In the genomic region with DNA sequence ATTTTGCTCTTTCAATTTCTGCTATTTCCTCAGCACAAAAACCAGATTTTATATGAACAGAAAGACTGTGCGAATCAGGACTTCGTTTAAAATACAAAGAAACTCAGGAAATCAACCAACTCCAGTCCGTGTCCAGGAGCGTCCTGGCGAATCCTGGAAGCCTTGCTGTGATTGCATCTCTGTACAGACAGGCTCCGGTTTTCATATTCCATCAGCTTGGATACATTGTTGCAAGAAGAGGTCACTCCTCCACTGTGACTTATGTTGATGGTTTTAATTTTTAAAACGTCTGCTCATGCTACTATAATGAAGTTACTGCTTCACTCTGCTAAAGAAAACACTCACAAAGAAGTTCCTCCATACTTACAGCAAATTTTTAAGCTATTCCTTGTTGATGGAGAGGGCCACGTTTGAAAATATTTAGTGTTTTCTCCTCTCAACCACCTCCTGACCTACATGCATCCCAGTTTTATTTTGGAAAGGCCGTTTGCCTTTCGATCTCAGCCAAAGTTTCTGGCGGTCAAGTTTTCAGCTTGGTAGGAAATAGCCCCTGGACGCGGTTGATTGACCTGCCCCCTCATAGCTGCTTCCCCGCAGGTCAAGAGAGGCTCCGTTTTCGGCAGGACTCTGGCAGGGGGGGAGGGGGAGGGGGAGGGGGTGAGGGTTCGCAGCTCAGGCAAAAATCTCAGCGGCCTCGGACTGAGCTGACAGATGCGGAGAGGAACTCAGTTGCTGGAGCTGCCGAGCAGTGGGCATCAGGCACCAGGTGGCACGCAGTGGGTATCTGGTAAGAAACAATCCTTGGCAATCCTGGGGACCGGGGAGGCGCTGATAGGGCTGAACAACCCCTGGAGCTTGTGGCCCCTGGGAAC, we compare ENCODE assay signal across 11 mouse cellular contexts. TPM values are rescaled to one million over a fixed set of nuclear protein-coding genes. Genes with fewer than 3 reads are reported as not detected.
DNase-seq lines count a peak whose midpoint lies in the region; ATAC-seq lines count a peak whose summit lies in the region.
"Had no signal": no experiment of that assay in that cellular context is flagged by ENCODE, and none has a peak within 500 bp of the region (broad histone marks: within the 10 kb centered on the region; RNA-seq: fewer than 3 reads in every experiment).

No protein-coding gene starts in this region.

- H3K9me3 ChIP-seq in embryonic facial prominence, embryonic 11.5 days (replicated peaks; ENCODE audit: control insufficient read depth, low read length): no peaks in the 10 kb centered on the region
- no peaks in the 10 kb centered on the region for H3K9me3 ChIP-seq in hindbrain, embryonic 16.5 days (ENCODE audit: control insufficient read depth, low read length)

- H3K9ac ChIP-seq in embryonic facial prominence, embryonic 11.5 days (replicated peaks; ENCODE audit: low read length): no peak overlapping the region
- H3K9ac ChIP-seq in hindbrain, embryonic 16.5 days (ENCODE audit: low read depth, low read length): no peak overlapping the region

- intact Hi-C loops in left cerebral cortex, postnatal 4 days (cut with DNase I): no loop called here

- H3K4me1 ChIP-seq in embryonic facial prominence, embryonic 11.5 days (ENCODE audit: control insufficient read depth, insufficient read depth, low read length): peaks cover 4% of the 10 kb centered on the region; the same call in 1 of the 2 replicates
- peaks cover 4% of the 10 kb centered on the region for H3K4me1 ChIP-seq in hindbrain, embryonic 16.5 days (ENCODE audit: control insufficient read depth, insufficient read depth, low read depth, low read length)

- H3K27me3 ChIP-seq in embryonic facial prominence, embryonic 11.5 days (ENCODE audit: control insufficient read depth, insufficient read depth, low read length): peaks cover 38% of the 10 kb centered on the region
- H3K27me3 ChIP-seq in hindbrain, embryonic 16.5 days (replicated peaks; ENCODE audit: control insufficient read depth, insufficient read depth, low read length): peaks cover 54% of the 10 kb centered on the region

- no peak overlapping the region for H3K4me3 ChIP-seq in embryonic facial prominence, embryonic 11.5 days (ENCODE audit: low read depth, low read length)
- peak overlapping the region; percentile 2; the same call in 1 of the 2 replicates for H3K4me3 ChIP-seq in hindbrain, embryonic 16.5 days (ENCODE audit: low read length)

- H3K27ac ChIP-seq in embryonic facial prominence, embryonic 11.5 days (replicated peaks; ENCODE audit: low read depth, low read length): no peak overlapping the region
- no peak overlapping the region for H3K27ac ChIP-seq in hindbrain, embryonic 16.5 days (ENCODE audit: low read depth, low read length)
- H3K27ac ChIP-seq: kidney, postnatal 0 days had no signal

- peak; percentile 47 for DNase-seq in left cerebral cortex, postnatal 4 days
- DNase-seq in left cerebral cortex, adult 8-10 months (ENCODE audit: low spot score in 2 of 2): no peak
- DNase-seq in embryonic facial prominence, embryonic 11.5 days (ENCODE audit: low spot score): peak; percentile 24
- peak; percentile 56 for DNase-seq in retina, postnatal 1 day
- DNase-seq in cerebellum, adult 8-10 months: no peak
- no peak for DNase-seq in right cerebral cortex, adult 2 months (ENCODE audit: low spot score in 2 of 2)
- DNase-seq: lung, adult 2 months had no signal

- no peaks in the 10 kb centered on the region for H3K36me3 ChIP-seq in embryonic facial prominence, embryonic 11.5 days (replicated peaks; ENCODE audit: control insufficient read depth, insufficient read depth, low read depth, low read length)
- H3K36me3 ChIP-seq in hindbrain, embryonic 16.5 days (ENCODE audit: control insufficient read depth, insufficient read depth, low read length): no peaks in the 10 kb centered on the region

- no peak for ATAC-seq in embryonic facial prominence, embryonic 11.5 days (replicated peaks; ENCODE audit: insufficient number of reproducible peaks, low FRiP score, low TSS enrichment, low read depth)
- peak; percentile 35; the same call in 1 of the 2 replicates for ATAC-seq in hindbrain, embryonic 16.5 days

- under 1% methylated on average over 24 of the region's 24 CpGs for WGBS in embryonic facial prominence, embryonic 11.5 days
- WGBS in hindbrain, embryonic 16.5 days: 2% methylated on average over 23 of the region's 24 CpGs

- no peak overlapping the region for H3K4me2 ChIP-seq in embryonic facial prominence, embryonic 11.5 days (ENCODE audit: low read depth, low read length)
- H3K4me2 ChIP-seq in hindbrain, embryonic 16.5 days (ENCODE audit: low read length): peak overlapping the region; percentile 29

RNA-seq across cellular contexts. Expression of gene Olig3, which starts 4.1 kb away (rescaled TPM):
- not detected for total RNA-seq in left cerebral cortex, postnatal 4 days (2021)
- total RNA-seq in left cerebral cortex, adult 8-10 months (2022): not detected
- 1.4 and 2.0 TPM in 2 replicates for polyA plus RNA-seq in embryonic facial prominence, embryonic 11.5 days (2014; fragmentation: Nextera tagmentation; extraction: Ambion mirVana)
- polyA plus RNA-seq in hindbrain, embryonic 16.5 days (2015; fragmentation: Nextera tagmentation; extraction: Ambion mirVana): 5.0 and 6.7 TPM in 2 replicates
- total RNA-seq: gastrocnemius, postnatal 4 days; left cerebral cortex, postnatal 25 days had no signal
- polyA plus RNA-seq: kidney, postnatal 0 days had no signal

Comparison
In these comparisons a context has a peak if more than half of its experiments do, and no peak if none do; other contexts are left out.
1. DNase-seq: peak in left cerebral cortex, postnatal 4 days (single experiment), embryonic facial prominence, embryonic 11.5 days (single experiment) and retina, postnatal 1 day (single experiment); none in left cerebral cortex, adult 8-10 months (0 of 2), cerebellum, adult 8-10 months (single experiment) and right cerebral cortex, adult 2 months (0 of 2).